Mouse (Mus musculus): ENCODE results near the gene Smim24.

DNA sequence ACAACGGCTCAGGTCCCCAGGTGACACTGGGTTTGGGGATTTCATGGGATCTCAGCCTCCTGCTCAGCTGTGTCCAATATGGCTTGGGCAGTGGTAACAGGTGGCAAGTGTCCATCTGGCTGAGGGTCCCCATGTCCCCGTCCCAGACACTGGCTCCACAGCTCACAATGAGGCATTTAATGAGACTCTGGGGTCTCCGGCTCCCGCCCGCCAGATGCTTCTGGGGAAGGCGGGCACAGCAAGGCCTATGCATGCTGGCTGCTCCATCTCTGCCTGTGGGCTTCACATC, 25.7 kb upstream of the Smim24 start:
- TF ChIP-seq EP300 (IDR thresholded peaks at IDR 0.05; ENCODE audit: low read depth) (no peak), CTCF (IDR thresholded peaks at IDR 0.05; ENCODE audit: low read depth) (no peak)

Measured in heart, postnatal 0 days (tissue).